Mouse (Mus musculus) cerebellum, adult 2 months (tissue): ENCODE measurements around the gene Tlr5.

Experiments
- CTCF ChIP-seq: fragments of 200-500 bp; IDR thresholded peaks from 2 replicates; pipeline ENCODE4 v1.5.1; 2011; ENCODE audit warnings: low read depth, mild to moderate bottlenecking, control low read depth, low read length, moderate library complexity, borderline replicate concordance; ENCODE audit not compliant: insufficient read depth
- POLR2A ChIP-seq: fragments of 200-500 bp; IDR thresholded peaks from 2 replicates; pipeline ENCODE4 v1.6.1; 2011; ENCODE audit warnings: low read length, control low read depth, borderline replicate concordance; ENCODE audit not compliant: insufficient read depth

GRCm38 (mm10) chr1:182953667-182954066 lies 921 bp upstream of the Tlr5 start:
- TF ChIP-seq CTCF (no peak), POLR2A (no peak)
